Mouse (Mus musculus) myocyte (in vitro differentiated cells): ENCODE measurements around the gene Rras. TPM values are rescaled to one million over a fixed set of nuclear protein-coding genes. Genes with fewer than 3 reads are reported as not detected.

Source experiments
- H3K27me3 ChIP-seq: one replicate; pipeline ENCODE4 v1.6.1; 2011; ENCODE audit not compliant: control insufficient read depth, insufficient read depth, insufficient read length
- H3K36me3 ChIP-seq: one replicate; pipeline ENCODE4 v1.6.1; 2011; ENCODE audit not compliant: control insufficient read depth, insufficient read depth
- H3K4me2 ChIP-seq: one replicate; pipeline ENCODE4 v1.6.1; 2011; ENCODE audit warnings: low read depth, control low read depth
- H3K4me3 ChIP-seq: one replicate; pipeline ENCODE4 v1.5.1; 2011; ENCODE audit warnings: mild to moderate bottlenecking, control low read depth, moderate library complexity
- H3K79me2 ChIP-seq: one replicate; pipeline ENCODE4 v1.6.1; 2011; ENCODE audit not compliant: control insufficient read depth, insufficient read depth
- H3ac ChIP-seq: one replicate; pipeline ENCODE4 v1.6.1; 2011; ENCODE audit not compliant: control insufficient read depth, insufficient read length
- CEBPB ChIP-seq: IDR thresholded peaks from 2 replicates; pipeline ENCODE4 v1.6.1; 2011; ENCODE audit warnings: mild to moderate bottlenecking, moderate library complexity; ENCODE audit not compliant: poor library complexity, insufficient read depth, severe bottlenecking
- E2F4 ChIP-seq: IDR thresholded peaks from one replicate; pipeline ENCODE4 v1.6.1; 2011; ENCODE audit warnings: mild to moderate bottlenecking, control low read depth, moderate library complexity; ENCODE audit not compliant: insufficient read depth
- MAX ChIP-seq: IDR thresholded peaks from one replicate; pipeline ENCODE4 v1.6.1; 2011; ENCODE audit warnings: low read depth, mild to moderate bottlenecking, control low read depth
- MYOD1 ChIP-seq, 3 experiments: IDR thresholded peaks; one replicate each; pipeline ENCODE4 v1.6.1; 2011; ENCODE audit warnings: control low read depth in 2 of 3, low read depth in 2 of 3, mild to moderate bottlenecking in 2 of 3, moderate library complexity in 1 of 3; ENCODE audit not compliant: insufficient read length in 2 of 3, control insufficient read depth in 1 of 3
- MYOG ChIP-seq, 3 experiments: IDR thresholded peaks; one replicate each; pipeline ENCODE4 v1.6.1; 2011; ENCODE audit warnings: control low read depth in 2 of 3, low read depth in 2 of 3, mild to moderate bottlenecking in 2 of 3; ENCODE audit not compliant: insufficient read length in 2 of 3, control insufficient read depth in 1 of 3, insufficient read depth in 1 of 3
- POLR2A ChIP-seq: IDR thresholded peaks from one replicate; pipeline ENCODE4 v1.6.1; 2011; ENCODE audit warnings: low read depth, mild to moderate bottlenecking, control low read depth, moderate library complexity; ENCODE audit not compliant: insufficient read length
- POLR2AphosphoS2 ChIP-seq: IDR thresholded peaks from one replicate; pipeline ENCODE4 v1.6.1; 2011; ENCODE audit warnings: low read depth, control low read depth; ENCODE audit not compliant: insufficient read length
- REST ChIP-seq: IDR thresholded peaks from one replicate; pipeline ENCODE4 v1.6.1; 2011; ENCODE audit warnings: mild to moderate bottlenecking, control low read depth, moderate library complexity; ENCODE audit not compliant: insufficient read depth, insufficient read length
- SRF ChIP-seq: IDR thresholded peaks from one replicate; pipeline ENCODE4 v1.6.1; 2011; ENCODE audit warnings: low read depth; ENCODE audit not compliant: control insufficient read depth, insufficient read length
- TCF12 ChIP-seq: IDR thresholded peaks from one replicate; pipeline ENCODE4 v1.6.1; 2011; ENCODE audit warnings: mild to moderate bottlenecking, control low read depth; ENCODE audit not compliant: poor library complexity, insufficient read depth, severe bottlenecking
- TCF3 ChIP-seq: IDR thresholded peaks from one replicate; pipeline ENCODE4 v1.6.1; 2011; ENCODE audit warnings: low read depth, control low read depth; ENCODE audit not compliant: insufficient read length
- USF1 ChIP-seq: IDR thresholded peaks from one replicate; pipeline ENCODE4 v1.6.1; 2011; ENCODE audit warnings: low read depth, mild to moderate bottlenecking, control low read depth, moderate library complexity
- polyA plus RNA-seq: library from polyadenylated mRNA; unstranded; fragments of >200 nt; fragmentation: generic; extraction: Trizol; gene quantifications from one replicate; pipeline ENCODE4 v1.2.1, GENCODE M21; 2012; ENCODE audit warnings: missing spikeins

Gene Rras
- polyA plus RNA-seq, 1 experiment = 127 TPM

DNA sequence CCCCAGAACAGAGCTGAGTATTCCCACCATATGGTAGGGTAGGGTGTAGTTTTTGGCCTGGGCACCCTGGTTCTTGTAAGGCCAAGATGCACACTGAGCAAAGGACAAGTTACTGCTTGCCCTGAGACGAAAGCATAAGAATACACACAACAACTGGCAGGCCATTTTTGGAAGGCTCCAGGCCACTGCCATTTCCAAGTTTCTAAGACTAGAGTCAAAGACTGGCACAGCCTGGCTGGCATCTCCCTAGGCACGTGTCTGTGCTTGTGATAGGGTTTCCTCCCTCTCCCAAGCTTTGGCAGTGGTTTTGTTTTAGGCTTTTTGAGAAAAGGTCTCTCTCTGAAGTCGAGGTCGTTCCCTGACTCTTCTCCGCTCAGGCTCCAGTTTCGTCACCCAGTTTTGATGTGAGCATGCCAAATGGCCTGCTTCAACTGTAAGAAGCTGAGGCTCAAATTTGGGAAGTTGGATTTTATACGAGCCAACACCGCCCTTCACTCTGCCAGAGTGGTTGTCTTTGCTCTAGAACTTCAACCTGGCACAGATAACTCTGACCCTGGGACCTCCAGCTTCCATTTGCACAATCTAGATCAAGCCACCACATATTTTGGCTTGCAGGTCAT is 8.0 kb downstream of the Rras start:
- peaks cover 5% of the 10 kb centered on the region for H3K36me3 ChIP-seq
- H3K79me2 ChIP-seq = no peaks in the 10 kb centered on the region
- no peak overlapping the region for H3ac ChIP-seq
- H3K27me3 ChIP-seq = no peaks in the 10 kb centered on the region
- no peak overlapping the region for H3K4me3 ChIP-seq
- H3K4me2 ChIP-seq = no peak overlapping the region
- TF ChIP-seq TCF3 = no peak
- TF ChIP-seq POLR2AphosphoS2 = no peak
- TF ChIP-seq REST = no peak
- no peak for TF ChIP-seq USF1
- TF ChIP-seq CEBPB = no peak
- no peak for TF ChIP-seq TCF12
- TF ChIP-seq MYOD1 (IDR thresholded peaks at IDR 0.05; ENCODE audit: control insufficient read depth in 1 of 3, insufficient read length in 2 of 3, low read depth in 2 of 3) = no peak
- no peak for TF ChIP-seq MAX
- TF ChIP-seq E2F4 = no peak
- no peak for TF ChIP-seq SRF
- no peak for TF ChIP-seq POLR2A
- TF ChIP-seq MYOG (IDR thresholded peaks at IDR 0.05; ENCODE audit: control insufficient read depth in 1 of 3, insufficient read depth in 1 of 3, insufficient read length in 2 of 3, low read depth in 2 of 3) = no peak

GRCm38 (mm10) chr7:45026256-45026655 is 8.5 kb downstream of the Rras start:
- TF ChIP-seq MYOG (IDR thresholded peaks at IDR 0.05; ENCODE audit: control insufficient read depth in 1 of 3, insufficient read depth in 1 of 3, insufficient read length in 2 of 3, low read depth in 2 of 3) (no peak), TCF3 (no peak), POLR2A (no peak)
- Histone ChIP-seq H3K4me3 (no peak overlapping the region), H3K36me3 (peaks cover 2% of the 10 kb centered on the region), H3K79me2 (no peaks in the 10 kb centered on the region), H3K4me2 (no peak overlapping the region), H3ac (no peak overlapping the region), H3K27me3 (no peaks in the 10 kb centered on the region)

GRCm38 (mm10) chr7:45027761-45028160 is 10.0 kb downstream of the Rras start:
- no peak overlapping the region for H3K4me2 ChIP-seq
- H3K4me3 ChIP-seq = no peak overlapping the region
- H3K36me3 ChIP-seq = no peaks in the 10 kb centered on the region
- TF ChIP-seq SRF (no peak), TCF3 (no peak), MAX (no peak), POLR2A (no peak), E2F4 (no peak), POLR2AphosphoS2 (no peak), MYOD1 (IDR thresholded peaks at IDR 0.05; ENCODE audit: control insufficient read depth in 1 of 3, insufficient read length in 2 of 3, low read depth in 2 of 3) (no peak), REST (no peak), USF1 (no peak), TCF12 (no peak), CEBPB (no peak), MYOG (IDR thresholded peaks at IDR 0.05; ENCODE audit: control insufficient read depth in 1 of 3, insufficient read depth in 1 of 3, insufficient read length in 2 of 3, low read depth in 2 of 3) (no peak)
- no peaks in the 10 kb centered on the region for H3K27me3 ChIP-seq
- H3ac ChIP-seq = no peak overlapping the region
- H3K79me2 ChIP-seq = no peaks in the 10 kb centered on the region

DNA sequence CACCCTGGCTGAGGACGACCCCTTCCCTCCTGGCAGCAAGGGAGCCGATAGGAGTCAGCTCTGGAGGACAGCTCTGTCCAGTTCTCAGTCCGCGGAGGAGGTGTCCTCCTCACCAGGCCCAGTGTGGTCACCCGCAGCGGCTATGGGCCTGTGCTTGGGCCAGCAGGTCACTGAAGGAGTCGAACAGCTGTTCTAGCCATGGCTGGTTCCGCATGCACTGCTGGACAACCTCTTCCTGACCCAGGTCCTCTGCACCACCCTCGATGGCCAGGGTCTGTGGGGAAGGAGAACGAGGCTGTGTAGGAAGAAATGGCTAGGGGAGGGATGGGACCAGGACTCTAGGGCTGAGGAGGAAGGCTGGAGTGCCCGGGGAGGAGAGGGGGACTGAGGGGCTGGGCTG is 10.6 kb downstream of the Rras start:
- Histone ChIP-seq H3K27me3 (no peaks in the 10 kb centered on the region), H3K79me2 (no peaks in the 10 kb centered on the region), H3K36me3 (no peaks in the 10 kb centered on the region), H3ac (no peak overlapping the region), H3K4me3 (no peak overlapping the region), H3K4me2 (no peak overlapping the region)
- TF ChIP-seq CEBPB (no peak), USF1 (no peak), SRF (no peak), TCF12 (no peak), REST (no peak), MYOG (IDR thresholded peaks at IDR 0.05; ENCODE audit: control insufficient read depth in 1 of 3, insufficient read depth in 1 of 3, insufficient read length in 2 of 3, low read depth in 2 of 3) (peak in 1 of 3 experiments; percentile 31), MYOD1 (IDR thresholded peaks at IDR 0.05; ENCODE audit: control insufficient read depth in 1 of 3, insufficient read length in 2 of 3, low read depth in 2 of 3) (peak in 1 of 3 experiments; percentile 49), MAX (no peak)

DNA sequence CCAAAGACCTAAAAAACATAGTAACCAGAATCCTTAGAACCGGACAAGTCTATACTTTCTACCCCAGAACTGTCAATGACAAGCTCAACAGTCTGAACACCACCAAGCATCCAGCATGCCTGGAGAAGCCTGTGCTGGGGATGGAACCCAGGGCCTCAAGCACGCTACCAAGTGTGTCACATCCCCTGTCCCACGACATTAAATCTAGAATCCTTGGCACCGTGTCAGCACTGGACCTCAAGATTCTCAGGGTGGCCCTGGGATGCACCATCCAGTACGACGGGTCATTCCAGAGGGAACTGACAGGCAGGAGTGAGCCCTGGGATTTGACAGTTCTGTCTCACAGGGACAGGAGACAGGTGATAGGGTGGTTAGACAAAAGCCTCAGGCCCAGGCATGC is 12.2 kb downstream of the Rras start:
- Histone ChIP-seq H3K4me3 (no peak overlapping the region), H3K36me3 (peaks cover 2% of the 10 kb centered on the region), H3K27me3 (no peaks in the 10 kb centered on the region), H3ac (no peak overlapping the region), H3K79me2 (no peaks in the 10 kb centered on the region), H3K4me2 (no peak overlapping the region)
- TF ChIP-seq MYOD1 (IDR thresholded peaks at IDR 0.05; ENCODE audit: control insufficient read depth in 1 of 3, insufficient read length in 2 of 3, low read depth in 2 of 3) = no peak
- no peak for TF ChIP-seq MAX
- TF ChIP-seq CEBPB = no peak
- TF ChIP-seq E2F4 = no peak
- no peak for TF ChIP-seq POLR2AphosphoS2
- TF ChIP-seq TCF12 = no peak
- TF ChIP-seq SRF = no peak
- no peak for TF ChIP-seq MYOG (IDR thresholded peaks at IDR 0.05; ENCODE audit: control insufficient read depth in 1 of 3, insufficient read depth in 1 of 3, insufficient read length in 2 of 3, low read depth in 2 of 3)
- TF ChIP-seq POLR2A = no peak
- no peak for TF ChIP-seq TCF3
- TF ChIP-seq USF1 = no peak
- TF ChIP-seq REST = no peak
